Mouse (Mus musculus): ENCODE data around the gene Frmd4b.

DNA sequence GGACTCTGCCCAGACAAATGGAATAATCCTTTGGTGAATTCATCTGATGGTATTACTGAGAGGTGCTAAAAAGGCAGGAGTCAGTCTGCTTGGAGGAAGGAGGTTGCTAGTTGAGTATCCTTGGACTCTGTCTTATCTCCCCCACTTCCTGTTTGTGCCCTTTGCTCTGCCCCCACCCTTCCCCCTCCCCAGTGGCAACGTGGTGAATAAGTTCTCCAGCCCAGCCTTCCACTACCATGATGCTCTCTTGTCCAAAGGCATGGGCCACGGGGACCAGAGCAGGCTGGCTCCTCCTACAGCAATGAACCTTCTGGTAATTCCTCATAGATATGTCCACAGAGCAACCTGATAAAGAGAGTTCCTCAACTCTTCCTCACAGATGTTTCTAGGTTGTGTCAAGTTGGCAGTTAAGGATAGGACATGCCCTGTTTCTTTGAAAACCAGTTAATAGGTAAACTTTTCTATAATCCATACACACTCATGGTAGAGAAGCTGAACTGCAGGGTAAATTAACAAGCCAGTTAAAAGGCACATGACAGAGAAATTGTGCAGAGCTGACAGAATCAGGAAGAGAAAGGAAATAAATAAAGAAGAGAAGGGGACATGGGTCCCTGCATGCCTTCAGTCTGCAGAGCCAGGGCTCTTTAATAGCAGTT, 187.5 kb downstream of the Frmd4b start:
- no peak for TF ChIP-seq POLR2A (IDR thresholded peaks at IDR 0.05; ENCODE audit: insufficient read length, low read depth)
- TF ChIP-seq MAX (IDR thresholded peaks at IDR 0.05; ENCODE audit: low read depth), result no peak
